Mouse (Mus musculus): Measurements from ENCODE around the gene Itgb1. TPM values are rescaled to one million over a fixed set of nuclear protein-coding genes. Genes with fewer than 3 reads are reported as not detected.

Itgb1 gene
- total RNA-seq, 1 experiment, result 325 TPM

GRCm38 (mm10) chr8:128654365-128655099 is 30.9 kb upstream of the Itgb1 start:
- H3K4me3 ChIP-seq (ENCODE audit: insufficient read depth in 1 of 2, low read depth in 1 of 2, low read length in 2 of 2, poor library complexity in 1 of 2, severe bottlenecking in 1 of 2), result peak overlapping the region in 1 of 2 experiments; percentile 35; a peak in 2 of 4 replicates
- H3K4me1 ChIP-seq (ENCODE audit: control insufficient read depth in 2 of 2, insufficient read depth in 2 of 2, low read length in 2 of 2, poor library complexity in 1 of 2), result 0 out of 4 replicates have a peak, but pooled peaks cover 0 to 2% of the 10 kb centered on the region in 2 experiments
- DNase-seq (ENCODE audit: low read depth, low spot score), result peak; percentile 44
- no peaks in the 10 kb centered on the region for H3K36me3 ChIP-seq (ENCODE audit: control insufficient read depth, insufficient read depth, low read length, poor library complexity, severe bottlenecking)
- H3K27ac ChIP-seq (ENCODE audit: insufficient read depth, low read depth, low read length, poor library complexity, severe bottlenecking), result no peak overlapping the region
- TF ChIP-seq CHD2 (IDR thresholded peaks at IDR 0.05; ENCODE audit: low read depth, low read length) (0 out of 2 replicates have a peak, but pooled peaks have one; percentile 20), ZC3H11A (IDR thresholded peaks at IDR 0.05; ENCODE audit: borderline replicate concordance, low read depth, low read length) (no peak), MAFK (IDR thresholded peaks at IDR 0.05; ENCODE audit: insufficient read depth, low read depth, low read length) (no peak), HCFC1 (IDR thresholded peaks at IDR 0.05; ENCODE audit: borderline replicate concordance, insufficient read depth, low read length) (no peak), ZNF384 (IDR thresholded peaks at IDR 0.05; ENCODE audit: low read depth, low read length) (no peak)
- H3K9ac ChIP-seq (ENCODE audit: insufficient read depth, low read depth, low read length, poor library complexity, severe bottlenecking), result no peak overlapping the region; the same call in 1 of the 2 replicates
- H3K9me3 ChIP-seq (ENCODE audit: control insufficient read depth, insufficient read depth, low read depth, low read length), result no peaks in the 10 kb centered on the region
- in situ Hi-C loops (cut with MboI; ENCODE audit: low sequenced_read_pairs in 2 of 2, unreplicated experiment in 2 of 2), result no loop called here

GRCm38 (mm10) chr8:128662144-128662543 is 23.3 kb upstream of the Itgb1 start:
- no peak for TF ChIP-seq MAFK (IDR thresholded peaks at IDR 0.05; ENCODE audit: insufficient read depth, low read depth, low read length)
- TF ChIP-seq HCFC1 (IDR thresholded peaks at IDR 0.05; ENCODE audit: borderline replicate concordance, insufficient read depth, low read length), result no peak
- TF ChIP-seq ZC3H11A (IDR thresholded peaks at IDR 0.05; ENCODE audit: borderline replicate concordance, low read depth, low read length), result no peak
- H3K4me3 ChIP-seq (ENCODE audit: insufficient read depth in 1 of 2, low read depth in 1 of 2, low read length in 2 of 2, poor library complexity in 1 of 2, severe bottlenecking in 1 of 2), result no peak overlapping the region
- H3K4me1 ChIP-seq (ENCODE audit: control insufficient read depth in 2 of 2, insufficient read depth in 2 of 2, low read length in 2 of 2, poor library complexity in 1 of 2), result no peaks in the 10 kb centered on the region
- no peaks in the 10 kb centered on the region for H3K9me3 ChIP-seq (ENCODE audit: control insufficient read depth, insufficient read depth, low read depth, low read length)
- DNase-seq (ENCODE audit: low read depth, low spot score), result no peak
- no peak overlapping the region for H3K9ac ChIP-seq (ENCODE audit: insufficient read depth, low read depth, low read length, poor library complexity, severe bottlenecking)
- H3K36me3 ChIP-seq (ENCODE audit: control insufficient read depth, insufficient read depth, low read length, poor library complexity, severe bottlenecking), result no peaks in the 10 kb centered on the region
- in situ Hi-C loops (cut with MboI; ENCODE audit: low sequenced_read_pairs in 2 of 2, unreplicated experiment in 2 of 2), result no loop called here
- no peak overlapping the region for H3K27ac ChIP-seq (ENCODE audit: insufficient read depth, low read depth, low read length, poor library complexity, severe bottlenecking)

- H3K9me3 ChIP-seq (ENCODE audit: control insufficient read depth, insufficient read depth, low read depth, low read length), result no peaks in the 10 kb centered on the region
- TF ChIP-seq ZC3H11A (IDR thresholded peaks at IDR 0.05; ENCODE audit: borderline replicate concordance, low read depth, low read length), result no peak
- TF ChIP-seq MAFK (IDR thresholded peaks at IDR 0.05; ENCODE audit: insufficient read depth, low read depth, low read length), result no peak
- no peak for TF ChIP-seq ZNF384 (IDR thresholded peaks at IDR 0.05; ENCODE audit: low read depth, low read length)
- no peak for TF ChIP-seq HCFC1 (IDR thresholded peaks at IDR 0.05; ENCODE audit: borderline replicate concordance, insufficient read depth, low read length)
- TF ChIP-seq CHD2 (IDR thresholded peaks at IDR 0.05; ENCODE audit: low read depth, low read length), result no peak
- no peak overlapping the region for H3K4me3 ChIP-seq (ENCODE audit: insufficient read depth in 1 of 2, low read depth in 1 of 2, low read length in 2 of 2, poor library complexity in 1 of 2, severe bottlenecking in 1 of 2)
- H3K27ac ChIP-seq (ENCODE audit: insufficient read depth, low read depth, low read length, poor library complexity, severe bottlenecking), result no peak overlapping the region
- H3K36me3 ChIP-seq (ENCODE audit: control insufficient read depth, insufficient read depth, low read length, poor library complexity, severe bottlenecking), result no peaks in the 10 kb centered on the region
- no peak for DNase-seq (ENCODE audit: low read depth, low spot score)
- no peaks in the 10 kb centered on the region for H3K4me1 ChIP-seq (ENCODE audit: control insufficient read depth in 2 of 2, insufficient read depth in 2 of 2, low read length in 2 of 2, poor library complexity in 1 of 2)
- no peak overlapping the region for H3K9ac ChIP-seq (ENCODE audit: insufficient read depth, low read depth, low read length, poor library complexity, severe bottlenecking)
- in situ Hi-C loops (cut with MboI; ENCODE audit: low sequenced_read_pairs in 2 of 2, unreplicated experiment in 2 of 2), result no loop called here
These were observed 22.8 kb upstream of the Itgb1 start for GRCm38 (mm10) chr8:128662696-128663095.

GRCm38 (mm10) chr8:128663106-128663505 is 22.3 kb upstream of the Itgb1 start:
- H3K9ac ChIP-seq (ENCODE audit: insufficient read depth, low read depth, low read length, poor library complexity, severe bottlenecking), result no peak overlapping the region
- no peak overlapping the region for H3K4me3 ChIP-seq (ENCODE audit: insufficient read depth in 1 of 2, low read depth in 1 of 2, low read length in 2 of 2, poor library complexity in 1 of 2, severe bottlenecking in 1 of 2)
- no peak for DNase-seq (ENCODE audit: low read depth, low spot score)
- H3K36me3 ChIP-seq (ENCODE audit: control insufficient read depth, insufficient read depth, low read length, poor library complexity, severe bottlenecking), result no peaks in the 10 kb centered on the region
- no peaks in the 10 kb centered on the region for H3K9me3 ChIP-seq (ENCODE audit: control insufficient read depth, insufficient read depth, low read depth, low read length)
- no peaks in the 10 kb centered on the region for H3K4me1 ChIP-seq (ENCODE audit: control insufficient read depth in 2 of 2, insufficient read depth in 2 of 2, low read length in 2 of 2, poor library complexity in 1 of 2)
- no peak overlapping the region for H3K27ac ChIP-seq (ENCODE audit: insufficient read depth, low read depth, low read length, poor library complexity, severe bottlenecking)
- no peak for TF ChIP-seq MAFK (IDR thresholded peaks at IDR 0.05; ENCODE audit: insufficient read depth, low read depth, low read length)
- TF ChIP-seq ZNF384 (IDR thresholded peaks at IDR 0.05; ENCODE audit: low read depth, low read length), result no peak
- no peak for TF ChIP-seq CHD2 (IDR thresholded peaks at IDR 0.05; ENCODE audit: low read depth, low read length)
- TF ChIP-seq HCFC1 (IDR thresholded peaks at IDR 0.05; ENCODE audit: borderline replicate concordance, insufficient read depth, low read length), result no peak
- no peak for TF ChIP-seq ZC3H11A (IDR thresholded peaks at IDR 0.05; ENCODE audit: borderline replicate concordance, low read depth, low read length)
- in situ Hi-C loops (cut with MboI; ENCODE audit: low sequenced_read_pairs in 2 of 2, unreplicated experiment in 2 of 2), result no loop called here

Data from ES-E14 (cell line).